Mouse (Mus musculus) large intestine, adult 2 months (tissue): Measurements from ENCODE around the gene Ivd. TPM values are rescaled to one million over a fixed set of nuclear protein-coding genes. Genes with fewer than 3 reads are reported as not detected.

Source experiments
- DNase-seq: peaks from one replicate; pipeline ENCODE4 v3.0.0-alpha.2; 2012; ENCODE audit warnings: low read depth, low spot score
- WGBS: fragments of 180-500 bp; shearing (Covaris S2); methylation state at CpG from one replicate; pipeline ENCODE4 v1.1.7; 2018; 5-methylcytosine and 5-hydroxymethylcytosine counted together
- polyA plus RNA-seq: library from polyadenylated mRNA; depleted of rRNA; stranded (reverse); fragments of >200 nt; gene quantifications from 2 replicates; pipeline ENCODE4 v1.2.3, GENCODE M21; 2012

The Ivd gene
- polyA plus RNA-seq, 1 experiment: 32.8 TPM

DNA sequence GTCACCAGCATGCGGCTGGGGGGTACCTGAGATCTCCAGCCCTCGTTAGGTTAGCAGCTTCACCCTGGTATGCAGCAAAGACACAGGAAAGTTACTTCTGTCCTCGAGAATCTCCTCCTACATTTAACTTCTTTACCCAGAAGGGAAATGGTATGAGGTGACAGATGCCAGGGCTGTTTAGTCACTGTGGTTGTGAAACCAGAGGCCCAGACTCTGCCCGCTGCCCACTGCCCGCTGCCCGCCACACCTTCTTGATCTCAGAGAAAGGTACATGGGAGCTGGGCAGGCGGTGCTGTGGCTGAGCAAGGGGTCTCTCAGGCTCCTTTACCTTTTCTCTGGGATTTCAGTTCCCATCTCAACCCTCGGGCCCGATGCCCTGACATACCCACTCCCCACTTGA lies 14.7 kb downstream of the Ivd start:
- 97% methylated on average over 9 of the region's 9 CpGs for WGBS
- no peak for DNase-seq

DNA sequence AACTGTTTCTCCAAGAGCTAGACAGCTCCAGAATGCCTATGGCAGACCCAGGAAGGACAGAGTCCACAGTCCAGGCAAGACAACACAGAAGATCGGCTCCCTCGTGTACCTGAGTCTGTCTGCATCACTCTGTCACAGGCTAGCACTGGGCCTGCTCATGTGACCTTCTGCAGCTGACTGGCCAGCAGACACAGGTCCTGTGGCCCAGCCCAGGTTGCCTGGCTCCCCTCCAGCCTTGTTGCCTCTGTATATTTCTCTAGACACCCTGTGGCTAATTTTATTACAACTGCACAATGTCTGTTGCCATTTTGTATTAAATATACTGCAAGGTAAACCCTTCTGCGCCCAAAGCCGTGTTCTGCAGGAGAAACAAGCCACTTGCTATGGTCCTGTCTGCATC lies 19.3 kb downstream of the Ivd start:
- DNase-seq: no peak

DNA sequence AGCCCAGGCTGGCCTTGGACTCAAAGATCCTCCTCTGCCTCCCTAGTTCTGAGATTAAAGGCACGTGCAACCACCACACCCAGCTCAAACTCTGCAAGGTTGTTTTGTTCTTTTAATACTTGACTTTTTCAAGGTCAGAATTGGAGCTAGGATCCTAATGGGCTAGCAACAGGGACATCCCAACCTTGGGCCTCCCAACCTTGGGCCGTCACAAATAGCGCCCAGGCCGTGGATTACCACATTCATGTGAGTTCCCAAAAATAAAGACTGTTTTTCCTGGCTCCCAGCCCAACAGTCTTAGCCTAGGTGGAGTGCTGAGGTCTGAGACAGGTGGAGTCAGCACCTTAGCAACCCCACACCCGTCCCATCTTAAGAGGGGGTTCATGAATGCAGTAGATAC lies 20.2 kb downstream of the Ivd start:
- 62% methylated on average over 5 of the region's 5 CpGs for WGBS
- DNase-seq: no peak

More for the DNA sequence above, 19.3 kb downstream of the Ivd start:
- 74% methylated on average over 4 of the region's 4 CpGs for WGBS

DNA sequence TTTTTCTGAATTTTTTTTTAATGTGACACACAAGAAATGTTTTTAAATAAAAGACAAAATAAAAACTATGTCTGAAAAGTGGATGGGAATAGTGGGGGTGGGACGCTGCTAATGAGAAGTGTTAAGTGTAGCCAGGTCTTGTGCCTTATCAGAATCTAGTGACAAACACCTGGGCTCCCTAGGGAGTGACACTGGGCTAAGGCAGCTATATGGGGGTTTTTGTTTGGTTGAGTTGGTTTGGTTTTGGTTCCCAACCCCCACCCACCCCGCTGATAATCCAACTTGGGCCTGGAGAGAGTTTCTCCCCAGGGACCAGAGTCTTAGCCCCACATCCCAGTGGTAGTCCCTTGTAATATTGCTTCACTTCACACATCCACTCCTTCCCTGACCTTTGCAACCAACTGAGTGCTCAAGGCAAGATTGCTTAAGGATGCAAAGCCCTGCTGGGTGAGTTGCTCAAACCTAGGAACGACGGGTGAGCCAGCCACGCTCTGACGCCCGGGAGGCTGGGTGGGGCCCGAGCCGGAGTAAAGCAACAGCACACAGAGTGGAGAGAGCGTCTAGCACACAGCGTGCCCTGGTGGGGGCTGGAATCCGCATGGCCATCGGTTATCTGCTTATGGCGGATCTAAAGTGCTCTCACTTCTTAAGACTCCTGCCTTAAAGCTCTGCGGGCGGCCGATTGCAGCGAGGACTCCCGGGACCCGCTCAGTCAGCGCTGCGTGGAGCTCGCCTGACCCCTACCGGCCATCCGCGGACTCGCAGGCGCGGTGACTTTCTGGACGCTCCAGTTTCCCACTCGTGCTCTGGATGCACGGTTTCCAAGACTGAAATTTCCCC lies 21.3 kb downstream of the Ivd start:
- WGBS: 4% methylated on average over 32 of the region's 32 CpGs
- DNase-seq: no peak

DNA sequence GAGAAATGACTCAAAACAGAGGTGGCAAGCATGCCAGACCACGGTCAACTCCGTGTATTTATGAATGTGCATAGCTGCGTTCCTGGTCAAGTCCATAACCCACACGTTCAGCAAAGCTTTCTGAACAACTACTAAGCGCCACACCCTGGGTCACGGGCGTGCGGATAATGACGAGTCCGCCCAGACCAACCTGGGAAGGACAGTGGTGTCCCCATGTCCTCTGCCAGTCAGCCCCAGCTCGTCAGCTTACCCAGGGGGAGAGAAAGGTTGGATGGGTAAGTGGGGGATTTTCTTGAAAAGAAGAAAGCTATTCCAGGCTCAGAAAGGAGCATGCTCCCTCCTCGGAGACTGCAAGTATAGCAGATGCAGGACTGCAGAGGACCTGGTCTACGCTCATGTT lies 25.7 kb downstream of the Ivd start:
- 36% methylated on average over 13 of the region's 13 CpGs for WGBS
- DNase-seq: no peak

DNA sequence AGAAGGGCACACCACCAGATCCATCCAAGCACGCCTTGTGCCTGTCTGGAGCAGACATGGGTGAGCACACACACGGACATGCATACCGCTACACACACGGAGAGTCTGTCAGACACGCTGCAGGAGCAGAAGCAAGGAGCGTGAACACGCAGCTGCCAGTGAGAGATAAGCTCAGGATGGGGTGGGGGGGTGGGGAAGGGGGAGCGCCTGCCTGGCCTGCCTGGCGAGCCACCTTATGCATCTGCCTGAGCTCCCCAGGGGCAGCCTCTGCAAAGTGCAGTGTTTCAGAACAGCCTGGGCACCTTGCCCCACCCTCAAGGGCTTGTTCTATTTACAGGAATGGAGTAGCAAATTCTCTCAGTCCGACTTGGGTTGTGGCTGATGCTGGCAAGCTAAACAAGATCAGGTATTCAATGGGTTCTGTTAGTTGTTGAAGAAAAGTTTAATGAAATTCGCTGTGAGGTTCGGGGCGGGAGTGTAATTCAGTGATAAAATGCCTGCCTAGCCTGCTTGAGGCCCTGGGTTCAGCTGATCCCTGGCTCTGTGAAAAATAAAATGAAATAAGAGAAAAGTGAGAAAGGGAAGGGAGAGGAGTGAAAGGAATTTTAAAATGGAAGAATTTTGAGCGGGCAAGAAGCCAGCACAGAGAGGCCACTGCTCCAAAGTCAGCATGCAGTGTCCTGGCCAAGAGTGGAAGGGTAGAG lies 26.2 kb downstream of the Ivd start:
- 26% methylated on average over 14 of the region's 14 CpGs for WGBS
- no peak for DNase-seq

DNA sequence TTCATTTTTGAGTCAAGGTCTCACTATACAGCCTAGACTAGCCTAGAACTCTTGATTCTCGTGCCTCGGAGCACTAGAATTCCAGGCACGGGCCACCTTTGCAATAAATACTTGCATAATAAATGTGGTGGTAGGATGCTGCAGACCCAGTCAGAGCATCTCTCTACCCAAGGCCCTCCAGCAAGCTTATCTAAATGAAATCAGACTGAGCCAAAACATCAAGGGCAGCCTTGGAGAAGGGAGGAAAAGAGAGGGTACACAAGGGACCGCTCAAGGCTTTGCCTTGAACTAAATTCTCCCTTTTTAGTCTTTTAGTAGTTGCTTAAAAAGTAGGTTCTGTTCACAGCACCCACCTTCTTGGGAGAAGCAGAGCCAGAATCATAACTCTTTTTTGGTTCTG lies 29.4 kb downstream of the Ivd start:
- 83% methylated on average over 4 of the region's 4 CpGs for WGBS
- no peak for DNase-seq

DNA sequence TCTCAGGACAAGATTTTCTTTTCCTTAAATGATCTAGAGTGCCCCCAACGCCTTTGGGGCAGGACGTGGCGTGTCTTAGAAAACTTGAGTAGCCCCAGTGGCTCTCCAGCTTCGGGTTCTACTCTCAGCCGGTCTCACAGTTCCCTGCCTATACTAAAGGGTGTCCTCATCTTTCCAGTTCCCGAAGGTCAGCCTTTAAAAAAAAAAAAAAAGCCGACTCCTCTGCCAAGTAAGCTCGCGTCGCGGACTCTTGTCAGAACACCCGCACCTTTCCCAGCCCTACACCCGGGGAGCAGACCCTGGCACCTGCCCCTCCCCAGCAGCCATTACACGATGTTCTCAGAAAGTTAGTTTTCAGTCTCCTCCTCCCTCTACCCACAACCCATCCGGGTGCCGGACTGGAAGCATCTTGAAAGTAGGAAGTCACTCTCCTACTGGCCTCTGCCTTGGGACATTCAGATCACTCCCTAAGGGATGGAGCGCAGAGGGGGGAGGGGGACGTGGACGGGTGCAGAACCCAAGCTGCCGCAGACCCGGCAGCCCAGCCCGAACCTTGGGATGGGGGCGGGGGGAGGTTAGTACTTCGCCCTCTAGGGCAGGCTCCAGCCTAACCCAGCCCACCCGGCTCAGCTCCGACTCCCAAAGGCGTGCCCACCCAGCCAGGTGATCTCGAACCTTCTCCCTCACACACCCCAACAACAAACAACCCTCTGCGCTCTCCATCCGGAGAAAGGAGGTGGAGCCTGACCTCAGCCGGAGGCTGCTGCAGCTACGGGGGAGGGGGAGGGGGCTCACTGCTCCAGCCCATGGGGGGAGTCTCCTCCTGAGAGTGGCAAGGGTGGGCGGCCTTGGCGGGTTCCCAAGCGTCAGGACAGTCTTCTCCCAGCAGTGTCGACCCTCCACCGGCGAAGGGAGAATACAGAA lies 34.5 kb downstream of the Ivd start:
- 4% methylated on average over 38 of the region's 38 CpGs for WGBS
- no peak for DNase-seq

DNA sequence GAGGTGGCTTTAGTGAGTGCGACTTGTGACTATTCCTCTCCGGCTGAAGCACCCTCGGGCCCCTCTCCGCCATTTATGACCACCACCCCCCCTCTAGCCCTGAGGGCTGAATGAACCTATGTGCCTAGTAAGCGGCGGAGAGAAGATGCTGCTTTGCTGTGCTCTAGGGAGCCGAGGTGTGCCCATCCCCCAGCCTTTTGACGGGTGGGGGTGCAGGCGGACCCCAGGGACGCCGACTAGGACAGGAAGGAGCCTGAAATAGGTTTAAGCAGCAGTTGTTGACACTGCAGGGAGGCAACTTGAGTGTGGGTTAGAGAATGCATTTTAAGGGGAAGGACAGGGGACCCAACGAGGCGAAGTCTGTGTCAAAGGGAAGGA lies 35.1 kb downstream of the Ivd start:
- DNase-seq: no peak

DNA sequence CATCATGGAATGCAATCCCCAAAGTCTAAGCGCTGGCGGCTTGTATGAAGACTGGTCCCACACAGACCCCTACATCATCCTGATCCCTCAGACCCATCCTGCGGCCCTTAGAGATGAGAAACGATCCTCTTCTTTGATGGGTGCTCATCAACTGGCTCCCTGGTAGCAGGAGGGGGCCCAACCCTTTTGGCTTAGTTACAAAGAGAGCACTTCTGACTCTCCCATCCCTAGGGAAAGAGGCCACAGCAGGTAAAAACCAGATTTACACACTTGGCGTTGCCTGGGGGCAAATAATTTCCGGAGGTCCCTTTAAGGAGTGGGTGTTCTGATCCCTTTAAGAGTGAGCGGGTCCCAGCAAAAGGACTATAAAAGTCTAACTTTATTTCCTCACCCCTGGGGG lies 35.6 kb downstream of the Ivd start:
- WGBS: 31% methylated on average over 7 of the region's 7 CpGs
- no peak for DNase-seq

More for the DNA sequence above, 35.1 kb downstream of the Ivd start:
- 4% methylated on average over 13 of the region's 13 CpGs for WGBS

DNA sequence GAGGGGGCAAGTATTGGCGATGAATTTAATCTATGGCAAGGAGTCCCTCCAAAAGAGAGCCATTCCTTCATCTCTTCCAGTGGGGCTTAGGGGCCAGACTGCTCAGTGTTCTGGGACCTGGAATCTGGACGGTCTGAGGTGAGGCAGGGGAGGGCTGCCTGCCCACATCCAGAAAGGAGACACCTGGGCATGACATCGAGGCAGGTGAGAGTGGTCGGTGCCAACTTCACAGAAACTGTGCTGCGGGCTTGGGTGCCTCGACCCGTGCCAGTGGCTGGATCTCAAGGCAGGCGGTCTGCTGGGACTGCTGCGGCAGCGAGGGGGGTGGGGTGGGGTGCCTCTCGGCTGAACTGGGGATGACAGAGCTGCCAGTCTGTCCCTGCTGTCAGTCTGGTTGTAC lies 36.1 kb downstream of the Ivd start:
- 33% methylated on average over 11 of the region's 11 CpGs for WGBS
- no peak for DNase-seq

DNA sequence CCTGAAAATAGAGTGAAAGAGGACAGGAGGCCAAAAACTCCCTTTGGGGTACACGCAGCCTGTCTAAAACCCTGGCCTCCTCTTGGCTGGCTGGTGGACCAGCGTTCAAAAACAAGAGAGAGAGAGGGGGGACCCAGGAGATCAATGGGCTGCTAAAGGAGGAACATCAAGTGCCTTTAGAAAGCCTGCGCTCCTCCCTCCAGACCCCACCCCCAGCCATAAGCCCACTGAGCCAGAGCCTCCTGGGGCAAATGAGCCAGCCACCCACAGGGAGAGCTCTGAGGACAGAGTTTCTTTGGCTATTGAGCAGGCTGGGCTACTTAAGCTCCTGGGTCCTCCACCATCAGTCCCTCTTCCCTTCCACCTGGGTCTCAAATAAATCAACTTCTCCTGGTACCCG lies 37.0 kb downstream of the Ivd start:
- 77% methylated on average over 4 of the region's 4 CpGs for WGBS

DNA sequence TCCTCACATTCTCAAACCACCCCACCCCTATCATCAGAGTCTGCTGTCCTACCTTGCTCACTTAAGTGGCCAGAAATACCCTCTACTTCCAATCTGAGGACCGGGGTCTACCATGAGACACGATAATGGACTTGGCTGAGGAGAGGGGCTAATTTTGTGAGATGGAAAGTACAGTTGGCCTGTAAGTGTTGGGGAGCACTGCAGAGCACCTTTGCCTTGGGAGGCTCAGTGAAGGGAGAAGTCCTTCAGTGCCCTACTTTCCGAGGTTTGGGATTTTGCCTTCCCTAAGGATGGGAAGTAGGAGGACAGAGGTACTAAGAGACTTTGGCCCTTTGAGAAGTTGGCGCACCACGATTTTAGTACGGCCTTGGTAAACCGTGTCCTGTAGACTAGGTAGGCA lies 37.6 kb downstream of the Ivd start:
- WGBS: 64% methylated on average over 7 of the region's 7 CpGs
- DNase-seq: no peak

More for the DNA sequence above, 37.0 kb downstream of the Ivd start:
- no peak for DNase-seq

DNA sequence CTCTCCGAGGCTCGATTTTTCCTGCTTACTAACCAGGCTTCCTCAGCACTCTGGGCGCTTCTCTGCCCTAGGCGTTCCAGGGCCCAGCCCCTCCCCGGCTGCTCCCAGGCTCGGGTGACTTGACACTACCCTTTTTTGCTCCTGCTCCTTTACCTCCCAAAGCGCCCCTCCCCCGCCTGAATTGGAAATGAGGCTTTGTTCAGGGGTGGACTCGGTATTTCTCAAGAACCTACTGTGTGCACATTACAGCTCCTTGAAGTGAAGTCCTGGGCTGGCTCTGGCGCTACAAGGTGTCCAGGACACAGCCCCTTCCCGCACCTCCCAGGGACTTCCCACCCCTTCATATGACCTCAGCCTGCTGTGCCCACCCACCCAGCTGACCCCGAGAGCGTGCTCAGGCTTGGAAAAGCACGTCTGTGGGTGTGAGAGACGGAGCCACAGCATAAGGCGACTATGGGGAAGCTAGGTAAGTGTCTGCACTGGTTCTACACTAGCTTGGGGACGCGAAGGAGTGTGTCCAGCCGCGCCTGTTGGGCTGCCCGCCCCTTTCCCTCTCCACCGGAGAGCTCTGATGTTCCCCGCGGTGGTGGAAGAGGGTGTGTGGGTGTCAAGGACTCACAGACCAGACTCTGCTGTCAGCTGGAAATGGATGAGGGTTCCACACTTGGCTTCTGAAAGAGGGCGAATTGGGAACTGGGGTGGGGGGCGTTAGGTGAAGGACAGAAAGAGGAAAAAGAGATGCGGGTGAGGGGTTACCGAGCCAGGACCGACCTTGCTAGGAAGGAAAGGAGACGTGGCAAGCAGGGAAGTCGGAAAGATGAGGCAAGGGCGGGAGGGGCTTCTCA lies 38.4 kb downstream of the Ivd start, which contains the start of gene Bahd1:
Gene Bahd1, plus strand, starts transcription at position 397 of the 845 bp plus-strand sequence.
- 3% methylated on average over 32 of the region's 32 CpGs for WGBS
- DNase-seq: no peak

DNA sequence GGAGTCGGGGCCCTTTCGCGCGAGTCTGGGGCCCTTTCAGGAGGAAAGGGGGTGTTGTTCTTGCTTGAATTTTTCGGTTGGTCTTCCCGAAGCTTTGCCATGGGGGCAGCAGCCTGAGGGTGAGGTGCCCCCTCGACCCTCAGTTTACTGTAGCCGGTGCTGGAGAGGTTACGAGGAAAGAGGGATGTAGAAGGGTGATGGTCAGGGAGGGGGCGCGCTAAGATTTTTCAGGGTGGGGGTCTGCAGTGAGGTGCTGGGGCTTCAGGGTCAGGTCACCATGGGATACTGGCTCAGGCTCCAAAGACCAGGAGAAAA lies 39.0 kb downstream of the Ivd start:
- no peak for DNase-seq
- WGBS: under 1% methylated on average over 11 of the region's 11 CpGs

DNA sequence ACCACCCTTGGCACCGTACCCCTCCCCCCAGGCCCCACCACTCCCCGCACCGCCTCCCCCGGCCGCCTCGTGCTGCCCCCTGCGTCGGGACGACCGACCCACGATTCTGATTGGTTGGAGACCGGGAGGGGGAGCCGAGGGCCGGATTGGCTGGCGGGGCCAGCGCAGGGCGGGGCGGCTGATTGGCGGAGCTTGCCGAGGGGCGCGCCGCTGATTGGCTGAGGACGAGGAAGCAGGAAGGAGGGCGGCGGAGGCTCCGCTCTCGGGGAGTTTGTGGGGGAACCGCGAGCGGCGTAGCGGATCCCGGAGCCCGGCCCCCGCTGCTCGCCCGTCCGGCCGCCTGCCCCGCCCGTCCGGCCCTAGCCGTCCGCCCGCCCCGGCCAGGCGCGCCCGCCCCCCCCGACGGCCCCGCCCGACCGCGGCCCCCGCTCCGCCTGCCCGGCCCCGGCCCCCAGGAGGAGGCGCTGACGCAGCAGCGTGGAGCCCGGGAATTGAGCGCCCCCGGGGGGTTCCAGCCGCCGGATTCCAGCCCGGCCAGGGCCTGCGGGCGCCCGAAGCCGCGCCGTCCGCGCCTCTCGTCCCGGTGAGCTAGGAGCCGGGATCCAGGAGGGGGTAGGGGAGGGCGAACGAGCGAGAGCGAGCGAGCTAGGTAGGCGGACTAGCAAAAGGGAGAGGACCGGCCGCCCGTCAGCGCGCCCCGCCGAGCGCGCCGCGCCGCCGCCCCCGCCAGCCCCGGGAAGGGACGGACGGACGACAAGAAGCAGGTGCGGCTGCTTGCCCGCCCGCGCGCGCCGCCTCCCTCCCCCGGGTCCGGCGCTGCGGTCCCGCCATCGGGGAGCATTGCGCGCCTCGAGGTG lies 39.6 kb downstream of the Ivd start:
- no peak for DNase-seq
- under 1% methylated on average over 95 of the region's 120 CpGs for WGBS

DNA sequence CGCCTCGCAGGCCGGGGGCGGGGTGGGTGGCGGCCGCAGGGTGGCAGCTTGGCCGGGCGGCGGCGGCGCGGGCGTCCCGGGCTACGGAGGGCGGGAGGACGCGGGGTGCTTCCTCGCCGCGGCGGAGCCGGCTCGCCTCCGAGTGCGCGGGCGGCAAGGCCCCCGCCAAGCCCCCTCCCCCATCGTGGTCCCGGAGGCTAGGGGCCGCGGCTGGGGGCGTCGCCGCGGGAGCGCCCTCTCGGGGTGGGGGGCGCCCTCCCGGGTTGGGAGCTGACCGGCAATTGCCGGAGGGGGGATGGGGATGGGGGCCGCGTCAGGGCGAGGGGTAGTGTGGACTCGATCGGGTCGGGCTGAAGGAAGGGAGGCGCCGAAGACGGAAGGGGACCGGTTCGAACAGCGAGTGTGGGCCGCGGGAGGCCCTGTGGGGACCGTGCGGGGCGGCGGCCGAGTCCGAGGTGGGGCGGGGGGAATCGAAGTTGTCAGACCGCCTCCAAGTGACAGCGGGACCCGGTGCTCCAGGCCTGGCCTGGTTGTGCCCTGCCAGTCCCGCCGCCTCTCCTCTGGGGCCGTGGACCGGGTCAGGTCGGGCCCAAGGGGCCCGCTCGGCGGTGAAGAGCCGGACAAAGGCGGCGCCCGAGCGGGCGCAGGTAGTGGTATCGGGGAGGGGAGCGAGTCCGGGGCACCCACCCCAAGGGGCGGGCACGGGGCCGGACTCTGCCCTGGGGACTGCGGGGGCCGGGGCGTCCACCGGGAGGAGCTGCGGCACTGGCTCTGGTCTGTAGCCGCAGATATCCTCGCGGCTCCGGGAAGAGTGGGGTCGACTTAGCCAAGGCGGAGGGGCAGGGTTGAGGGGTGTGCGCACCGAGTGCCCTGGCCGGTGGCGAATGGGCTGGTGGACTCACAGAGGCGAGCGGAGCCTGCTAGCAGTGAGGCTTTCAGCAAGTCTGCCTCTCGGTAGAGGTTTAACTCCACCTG lies 40.6 kb downstream of the Ivd start:
- WGBS: under 1% methylated on average over 100 of the region's 106 CpGs
- no peak for DNase-seq
